In the genomic region with DNA sequence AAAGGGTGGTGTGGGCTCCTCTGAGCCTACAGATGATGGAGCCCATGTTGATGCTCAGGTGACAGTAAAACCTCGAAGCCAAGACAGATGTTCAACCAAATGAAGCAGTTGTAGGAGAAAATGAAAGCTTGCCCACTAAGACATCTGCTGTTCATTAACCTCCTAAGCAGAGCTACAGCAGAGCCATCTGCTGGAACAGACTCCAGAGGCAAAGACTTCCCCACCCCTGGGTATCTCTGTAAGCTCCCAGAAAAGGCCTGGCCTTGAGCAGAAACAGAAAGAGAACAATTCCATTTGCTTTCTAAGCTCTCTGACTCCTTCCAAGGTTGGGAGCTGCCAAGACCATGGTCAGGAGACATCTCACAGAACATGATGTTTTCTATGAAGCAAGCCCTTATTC, we compare ENCODE assay signal across 10 mouse cellular contexts. TPM values are rescaled to one million over a fixed set of nuclear protein-coding genes. Genes with fewer than 3 reads are reported as not detected.
DNase-seq lines count a peak whose midpoint lies in the region; ATAC-seq and TF ChIP-seq lines count a peak whose summit lies in the region.
"Had no signal": no experiment of that assay in that cellular context is flagged by ENCODE, and none has a peak within 500 bp of the region (broad histone marks: within the 10 kb centered on the region; RNA-seq: fewer than 3 reads in every experiment).

No protein-coding gene starts in this region.

- peaks cover 3% of the 10 kb centered on the region for H3K79me2 ChIP-seq in myocyte (ENCODE audit: control insufficient read depth, insufficient read depth)

- H3K4me1 ChIP-seq in forebrain, postnatal 0 days (ENCODE audit: insufficient read depth), result peaks cover 28% of the 10 kb centered on the region

- intact Hi-C loops in gastrocnemius, postnatal 14 days (cut with DNase I; ENCODE audit: low total_unique reads), result no loop called here

- no peak overlapping the region for H3ac ChIP-seq in myocyte (ENCODE audit: control insufficient read depth, insufficient read length)

- TF ChIP-seq POLR2A in myocyte (IDR thresholded peaks at IDR 0.05; ENCODE audit: insufficient read length, low read depth), result no peak

- peak overlapping the region; percentile 35; the same call in 1 of the 2 replicates for H3K27ac ChIP-seq in forebrain, postnatal 0 days (ENCODE audit: low read depth, low read length)
- H3K27ac ChIP-seq: heart, adult 2 months; lung, embryonic 15.5 days had no signal

- no peak overlapping the region for H3K4me3 ChIP-seq in forebrain, postnatal 0 days (ENCODE audit: low read depth, low read length)
- no peak overlapping the region for H3K4me3 ChIP-seq in myocyte
- H3K4me3 ChIP-seq: heart, adult 2 months; lung, embryonic 15.5 days had no signal

- no peaks in the 10 kb centered on the region for H3K27me3 ChIP-seq in forebrain, postnatal 0 days (ENCODE audit: insufficient read depth, low read length)
- no peaks in the 10 kb centered on the region for H3K27me3 ChIP-seq in myocyte (ENCODE audit: control insufficient read depth, insufficient read depth, insufficient read length)
- H3K27me3 ChIP-seq: lung, embryonic 15.5 days had no signal

- no peak for ATAC-seq in forebrain, postnatal 0 days

- no peak for TF ChIP-seq CTCF in forebrain, postnatal 0 days (IDR thresholded peaks at IDR 0.05; ENCODE audit: low read depth)

- 25% methylated on average over 1 of the region's 1 CpGs for WGBS in forebrain, postnatal 0 days

- peak; percentile 15 for DNase-seq in gastrocnemius, postnatal 14 days
- DNase-seq in gastrocnemius, postnatal 4 days (ENCODE audit: low spot score in 2 of 2), result no peak
- DNase-seq in brain, adult 2 months (ENCODE audit: low read depth, low spot score), result peak; percentile 71
- no peak for DNase-seq in forebrain, postnatal 0 days
- DNase-seq in thymus, postnatal 4 days, result no peak
- no peak for DNase-seq in urinary bladder, postnatal 25 days (ENCODE audit: low spot score)
- no peak for DNase-seq in layer of hippocampus, postnatal 14 days (ENCODE audit: low spot score in 2 of 2)
- DNase-seq: heart, adult 2 months had no signal

- H3K36me3 ChIP-seq in forebrain, postnatal 0 days (ENCODE audit: insufficient read depth), result no peaks in the 10 kb centered on the region
- no peaks in the 10 kb centered on the region for H3K36me3 ChIP-seq in myocyte (ENCODE audit: control insufficient read depth, insufficient read depth)
- H3K36me3 ChIP-seq: lung, embryonic 15.5 days had no signal

- H3K9me3 ChIP-seq in forebrain, postnatal 0 days (ENCODE audit: low read length), result no peaks in the 10 kb centered on the region
- H3K9me3 ChIP-seq: lung, embryonic 15.5 days had no signal

- no peak overlapping the region for H3K9ac ChIP-seq in forebrain, postnatal 0 days
- H3K9ac ChIP-seq: lung, embryonic 15.5 days had no signal

- no peak overlapping the region for H3K4me2 ChIP-seq in forebrain, postnatal 0 days (ENCODE audit: low read depth)
- peak overlapping the region; percentile 43 for H3K4me2 ChIP-seq in myocyte (ENCODE audit: low read depth)
- H3K4me2 ChIP-seq: lung, embryonic 15.5 days had no signal

TF ChIP-seq in myocyte, 11 proteins besides CTCF, POLR2A, EP300 and RAD21:
- TF ChIP-seq MAX (IDR thresholded peaks at IDR 0.05; ENCODE audit: low read depth) (no peak), TCF3 (IDR thresholded peaks at IDR 0.05; ENCODE audit: insufficient read length, low read depth) (no peak), POLR2AphosphoS2 (IDR thresholded peaks at IDR 0.05; ENCODE audit: insufficient read length, low read depth) (no peak), E2F4 (IDR thresholded peaks at IDR 0.05; ENCODE audit: insufficient read depth) (no peak), MYOG (IDR thresholded peaks at IDR 0.05; ENCODE audit: control insufficient read depth in 1 of 3, insufficient read depth in 1 of 3, insufficient read length in 2 of 3, low read depth in 2 of 3) (no peak), CEBPB (IDR thresholded peaks at IDR 0.05; ENCODE audit: insufficient read depth, poor library complexity, severe bottlenecking) (no peak), TCF12 (IDR thresholded peaks at IDR 0.05; ENCODE audit: insufficient read depth, poor library complexity, severe bottlenecking) (no peak), MYOD1 (IDR thresholded peaks at IDR 0.05; ENCODE audit: control insufficient read depth in 1 of 3, insufficient read length in 2 of 3, low read depth in 2 of 3) (no peak), USF1 (IDR thresholded peaks at IDR 0.05; ENCODE audit: low read depth) (no peak), SRF (IDR thresholded peaks at IDR 0.05; ENCODE audit: control insufficient read depth, insufficient read length, low read depth) (no peak)
TF ChIP-seq in myocyte: peak in this region for 0.

RNA-seq across cellular contexts. Expression of gene Srgap3, which starts 47.4 kb away (rescaled TPM):
- total RNA-seq in gastrocnemius, postnatal 14 days (2021), result 1 to 10 TPM; 4.1 to 5.0 TPM
- 10 to 100 TPM; 15.6 to 20.3 TPM for total RNA-seq in gastrocnemius, postnatal 4 days (2021)
- total RNA-seq in forebrain, postnatal 0 days (2014; rRNA removed), result 39.4 and 56.7 TPM in 2 replicates
- 13.2 and 21.2 TPM in 2 replicates for polyA plus RNA-seq in forebrain, postnatal 0 days (2015; fragmentation: Nextera tagmentation; extraction: Ambion mirVana)
- polyA plus RNA-seq in myocyte (2012; fragmentation: generic; extraction: Trizol), result 6.9 TPM
- total RNA-seq in layer of hippocampus, postnatal 14 days (2021), result 100 to 1,000 TPM; 254 to 257 TPM

Comparison
In these comparisons a context has a peak if more than half of its experiments do, and no peak if none do; other contexts are left out.
1. DNase-seq: peak in gastrocnemius, postnatal 14 days (single experiment) and brain, adult 2 months (single experiment); none in gastrocnemius, postnatal 4 days (0 of 2), forebrain, postnatal 0 days (single experiment), thymus, postnatal 4 days (single experiment), urinary bladder, postnatal 25 days (single experiment) and layer of hippocampus, postnatal 14 days (0 of 2).